Mouse (Mus musculus): ENCODE data around the gene Dennd4c.

- no peak for TF ChIP-seq MAX (IDR thresholded peaks at IDR 0.05; ENCODE audit: low read depth)
- TF ChIP-seq POLR2A (IDR thresholded peaks at IDR 0.05; ENCODE audit: insufficient read length, low read depth): no peak
- TF ChIP-seq POLR2AphosphoS2 (IDR thresholded peaks at IDR 0.05; ENCODE audit: insufficient read length, low read depth): no peak
- no peak for TF ChIP-seq USF1 (IDR thresholded peaks at IDR 0.05; ENCODE audit: low read depth)
- no peak for TF ChIP-seq TCF3 (IDR thresholded peaks at IDR 0.05; ENCODE audit: insufficient read length, low read depth)
- no peak for TF ChIP-seq E2F4 (IDR thresholded peaks at IDR 0.05; ENCODE audit: insufficient read depth)
- TF ChIP-seq TCF12 (IDR thresholded peaks at IDR 0.05; ENCODE audit: insufficient read depth, poor library complexity, severe bottlenecking): no peak
- no peak for TF ChIP-seq CEBPB (IDR thresholded peaks at IDR 0.05; ENCODE audit: insufficient read depth, poor library complexity, severe bottlenecking)
- TF ChIP-seq SRF (IDR thresholded peaks at IDR 0.05; ENCODE audit: control insufficient read depth, insufficient read length, low read depth): no peak
- TF ChIP-seq REST (IDR thresholded peaks at IDR 0.05; ENCODE audit: insufficient read depth, insufficient read length): no peak
- no peak for TF ChIP-seq MYOG (IDR thresholded peaks at IDR 0.05; ENCODE audit: control insufficient read depth in 1 of 3, insufficient read depth in 1 of 3, insufficient read length in 2 of 3, low read depth in 2 of 3)
Measured at GRCm38 (mm10) chr4:86879477-86879876, 131.1 kb downstream of the Dennd4c start.

All from myocyte (in vitro differentiated cells).